Mouse (Mus musculus) urinary bladder, postnatal 14 days (tissue): Measurements from ENCODE around the gene Prmt7.
"Not testable (repeated sequence)": the region's sequence is repeated elsewhere in the genome, so short reads cannot be mapped to it uniquely, and the experiment has no call there.

Source experiments
- DNase-seq: peaks from one replicate; pipeline ENCODE4 v3.0.0; 2021; ENCODE audit warnings: low spot score

The Prmt7 gene

GRCm38 (mm10) chr8:106210821-106211345, at the start of gene Prmt7, which contains the start of gene Slc7a6os:
Gene Prmt7 (plus strand): TSS chr8:106210936.
Gene Slc7a6os (minus strand): TSS chr8:106210935.
- DNase-seq, result peak; percentile 97

GRCm38 (mm10) chr8:106163251-106163650, 47.5 kb upstream of the Prmt7 start:
- no peak for DNase-seq

GRCm38 (mm10) chr8:106165460-106165859, 45.3 kb upstream of the Prmt7 start:
- peak; percentile 80 for DNase-seq

DNA sequence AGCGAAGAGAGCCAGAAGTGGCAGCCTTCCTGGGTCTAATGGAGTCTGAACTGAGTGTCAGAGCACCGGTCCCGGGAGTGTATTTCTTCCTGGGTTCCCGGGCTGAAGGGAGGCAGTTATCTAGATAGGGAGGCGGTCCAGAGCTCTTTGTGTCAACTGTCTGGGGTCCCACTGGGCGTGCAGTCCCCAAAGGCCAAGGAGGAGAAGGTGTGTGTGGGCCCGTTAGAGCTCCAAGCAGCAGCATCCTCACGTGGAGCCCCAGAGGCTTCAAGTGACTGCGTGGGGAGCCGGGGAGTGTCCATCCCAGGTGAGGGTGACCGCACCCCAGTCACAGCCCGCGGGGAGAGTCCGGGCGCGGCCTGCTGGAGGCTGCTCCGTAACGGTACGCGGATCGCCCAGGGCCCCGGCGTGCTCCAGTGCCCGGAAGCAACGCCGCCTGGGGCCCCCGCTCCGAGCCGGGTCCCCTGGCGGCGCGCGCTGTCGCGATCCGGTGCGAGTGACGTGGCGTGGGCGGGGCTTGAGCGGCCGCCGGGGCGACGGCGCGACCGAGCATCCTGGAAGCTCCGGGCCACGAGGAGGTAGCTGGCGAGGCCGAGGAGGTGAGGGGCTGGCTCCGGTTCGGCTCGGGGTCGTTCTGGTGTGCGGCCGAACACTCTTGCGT, 42.2 kb upstream of the Prmt7 start, which contains the start of gene Slc7a6:
Gene Slc7a6 (plus strand): TSS at position 502 of the 661 bp plus-strand sequence.
- peak; percentile 88 for DNase-seq

DNA sequence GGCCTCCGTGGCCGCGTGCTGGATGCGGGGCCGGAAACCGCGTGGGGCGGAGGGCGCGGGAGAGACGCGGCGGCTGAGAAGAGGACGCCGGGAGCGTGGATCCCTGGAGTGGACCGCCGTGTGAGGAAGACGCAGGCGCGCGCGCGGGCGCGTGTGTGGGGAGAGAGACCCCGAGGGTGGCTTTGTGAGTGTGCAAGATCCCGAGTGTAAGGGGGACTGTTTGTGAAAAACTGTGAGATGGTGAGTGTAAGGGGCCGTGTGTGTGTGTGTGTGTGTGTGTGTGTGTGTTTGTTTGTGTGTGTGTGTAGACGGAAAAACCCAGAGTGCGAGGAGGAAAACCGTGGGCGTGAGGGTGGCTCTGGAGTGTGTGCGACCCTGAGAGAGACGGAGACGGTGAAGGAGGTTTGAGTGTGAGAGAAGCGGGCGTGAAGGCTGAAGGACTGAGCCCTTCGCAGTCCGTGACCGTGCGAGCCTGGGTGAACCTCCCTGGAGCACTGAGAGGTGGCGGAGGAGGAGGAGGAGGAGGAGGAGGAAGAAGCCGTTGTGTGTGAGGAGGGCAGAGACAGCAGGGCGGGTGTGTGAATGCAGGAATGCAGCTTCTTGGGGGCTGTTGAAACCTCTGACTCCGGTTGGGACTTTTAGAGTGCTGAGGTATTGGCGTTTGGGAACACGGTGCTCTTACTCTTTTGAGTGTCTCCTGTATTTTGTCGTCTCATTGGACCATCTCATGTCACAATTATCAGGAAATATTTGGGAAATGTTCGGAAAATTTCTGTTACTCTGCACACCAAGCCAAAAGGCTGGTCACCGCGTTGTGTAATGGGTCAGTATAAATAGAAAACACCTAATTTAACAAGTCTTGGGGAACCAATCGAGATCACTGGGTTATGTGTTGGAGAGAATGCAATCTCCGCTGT, 41.5 kb upstream of the Prmt7 start:
- DNase-seq, result peak; percentile 50

DNA sequence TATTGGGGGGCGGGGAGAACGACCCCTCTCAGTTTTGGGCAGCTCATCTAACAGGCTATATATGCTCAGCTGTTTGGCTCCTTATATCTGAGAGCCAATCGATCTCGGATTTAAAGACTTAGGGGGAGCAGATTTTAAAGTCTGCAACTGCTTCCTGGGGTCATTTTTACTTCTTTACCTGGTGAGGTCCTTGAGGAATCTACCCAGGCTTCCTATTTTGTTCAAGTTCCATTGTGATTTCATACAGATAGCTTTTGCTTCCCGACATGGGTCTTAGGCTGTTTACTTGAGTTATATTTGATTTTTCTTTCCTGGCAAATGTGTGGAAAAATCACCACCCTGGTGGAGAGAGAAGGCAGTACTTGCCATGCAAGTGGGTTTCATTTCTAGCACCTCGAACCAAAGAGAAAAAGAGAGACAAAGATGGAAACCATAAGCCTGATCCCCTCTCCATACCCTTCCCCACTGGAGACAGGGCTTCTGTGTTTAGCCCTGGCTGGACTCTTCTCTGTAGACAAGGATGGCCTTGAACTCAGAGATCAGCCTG, 40.7 kb upstream of the Prmt7 start:
- no peak for DNase-seq

DNA sequence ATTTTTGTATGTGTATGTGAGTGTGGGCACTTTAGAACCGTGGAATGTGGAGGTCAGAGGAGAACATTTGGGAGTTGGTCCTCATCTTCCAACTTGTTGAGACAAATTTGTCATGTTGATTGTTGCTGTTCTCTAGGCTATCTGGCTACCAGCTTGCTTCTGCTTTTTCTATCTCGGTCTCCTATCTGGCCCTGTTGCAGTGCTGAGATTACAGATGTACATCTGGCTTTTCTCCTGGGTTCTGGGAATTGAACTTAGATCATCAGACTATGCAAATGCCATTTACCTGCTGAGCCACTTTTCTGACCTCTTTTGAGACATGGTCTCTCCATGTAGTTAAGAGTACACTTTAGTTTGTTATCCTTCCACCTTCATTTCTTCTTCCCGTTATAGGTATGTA, 37.2 kb upstream of the Prmt7 start:
- DNase-seq, result no peak

- no peak for DNase-seq
Observed at GRCm38 (mm10) chr8:106176891-106177290, 33.8 kb upstream of the Prmt7 start.

GRCm38 (mm10) chr8:106177594-106177993, 33.1 kb upstream of the Prmt7 start:
- DNase-seq, result no peak

DNA sequence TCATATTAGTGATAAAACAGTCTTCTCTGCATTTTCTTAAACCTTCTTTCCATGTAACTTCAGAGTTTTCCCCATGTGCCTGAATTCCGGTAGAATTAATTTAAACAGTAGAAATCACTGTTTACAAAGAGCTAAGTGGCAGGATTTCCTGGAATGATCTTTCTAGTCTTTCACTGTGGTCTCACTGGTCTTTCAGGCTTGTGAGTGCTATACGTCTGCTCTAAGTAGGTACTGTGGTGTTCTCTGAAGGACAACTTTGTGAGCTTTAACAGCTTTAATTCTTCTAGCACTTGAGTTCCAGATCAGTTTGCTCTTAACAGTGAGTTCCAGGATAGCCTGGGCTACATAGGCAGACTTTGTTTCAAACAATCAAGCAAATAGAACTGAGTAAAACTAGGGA, 32.3 kb upstream of the Prmt7 start:
- no peak for DNase-seq

GRCm38 (mm10) chr8:106185628-106186270, 25.0 kb upstream of the Prmt7 start:
- peak; percentile 43 for DNase-seq

DNA sequence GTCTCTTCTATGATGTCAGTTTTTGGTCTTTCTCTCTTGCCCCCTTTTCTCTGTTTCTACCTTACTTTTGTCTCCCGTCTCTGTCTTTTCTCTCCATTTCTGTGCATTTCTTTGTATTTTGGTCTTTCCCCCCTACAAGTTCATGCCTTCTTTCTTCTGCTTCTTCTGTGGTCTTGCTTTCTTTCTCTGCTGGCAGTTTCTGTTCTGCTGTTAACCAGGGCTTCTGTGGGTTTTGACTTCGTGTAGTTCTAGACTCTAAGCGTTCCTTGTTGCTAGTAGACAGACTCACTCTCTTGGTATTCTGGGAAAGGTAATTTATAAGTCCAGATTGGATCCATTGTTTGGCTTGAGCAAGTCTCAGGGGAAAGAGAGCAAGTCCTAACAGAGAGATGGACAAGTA, 24.3 kb upstream of the Prmt7 start:
- no peak for DNase-seq

GRCm38 (mm10) chr8:106189162-106189561, 21.6 kb upstream of the Prmt7 start:
- no peak for DNase-seq

- peak; percentile 45 for DNase-seq
Observed at GRCm38 (mm10) chr8:106191639-106192038, 19.1 kb upstream of the Prmt7 start.

DNA sequence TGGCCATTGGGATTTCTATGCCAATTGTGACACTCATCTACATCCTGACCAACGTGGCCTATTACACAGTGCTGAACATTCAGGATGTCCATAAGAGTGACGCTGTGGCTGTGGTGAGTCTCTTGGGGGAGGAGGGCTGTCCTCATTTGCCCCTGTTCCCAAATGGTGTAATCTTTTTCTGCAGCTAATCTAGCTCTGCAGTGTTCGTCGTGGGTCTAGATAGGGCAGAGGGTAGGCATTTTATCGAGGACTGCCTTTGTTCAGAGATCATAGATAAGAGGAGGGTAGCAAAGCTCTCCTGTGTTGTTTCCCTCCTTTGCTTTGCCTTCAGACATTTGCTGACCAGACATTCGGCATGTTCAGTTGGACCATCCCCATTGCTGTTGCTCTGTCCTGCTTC, 17.6 kb upstream of the Prmt7 start:
- no peak for DNase-seq

GRCm38 (mm10) chr8:106194062-106194461, 16.7 kb upstream of the Prmt7 start:
- no peak for DNase-seq

GRCm38 (mm10) chr8:106198741-106199140, 12.0 kb upstream of the Prmt7 start:
- peak; percentile 41 for DNase-seq

DNA sequence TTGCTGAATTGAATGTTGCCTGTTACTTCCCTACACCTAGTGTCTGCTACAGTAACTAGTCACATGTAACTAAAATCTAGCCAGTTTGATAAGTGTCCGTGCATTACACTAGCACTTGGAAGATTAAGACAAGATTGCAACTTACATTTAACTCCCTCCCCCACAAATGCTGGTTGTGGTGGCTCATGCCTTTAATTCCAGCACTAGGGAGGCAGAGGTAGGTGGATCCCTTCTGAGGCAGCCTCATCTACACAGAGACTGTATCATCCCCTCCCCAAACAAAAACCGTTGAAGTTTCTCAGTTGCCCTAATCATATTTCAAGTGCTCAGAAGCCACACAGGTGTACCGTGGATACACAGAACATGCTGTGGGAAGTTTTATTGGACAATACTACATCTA, 11.1 kb upstream of the Prmt7 start:
- DNase-seq, result not testable (repeated sequence)

DNA sequence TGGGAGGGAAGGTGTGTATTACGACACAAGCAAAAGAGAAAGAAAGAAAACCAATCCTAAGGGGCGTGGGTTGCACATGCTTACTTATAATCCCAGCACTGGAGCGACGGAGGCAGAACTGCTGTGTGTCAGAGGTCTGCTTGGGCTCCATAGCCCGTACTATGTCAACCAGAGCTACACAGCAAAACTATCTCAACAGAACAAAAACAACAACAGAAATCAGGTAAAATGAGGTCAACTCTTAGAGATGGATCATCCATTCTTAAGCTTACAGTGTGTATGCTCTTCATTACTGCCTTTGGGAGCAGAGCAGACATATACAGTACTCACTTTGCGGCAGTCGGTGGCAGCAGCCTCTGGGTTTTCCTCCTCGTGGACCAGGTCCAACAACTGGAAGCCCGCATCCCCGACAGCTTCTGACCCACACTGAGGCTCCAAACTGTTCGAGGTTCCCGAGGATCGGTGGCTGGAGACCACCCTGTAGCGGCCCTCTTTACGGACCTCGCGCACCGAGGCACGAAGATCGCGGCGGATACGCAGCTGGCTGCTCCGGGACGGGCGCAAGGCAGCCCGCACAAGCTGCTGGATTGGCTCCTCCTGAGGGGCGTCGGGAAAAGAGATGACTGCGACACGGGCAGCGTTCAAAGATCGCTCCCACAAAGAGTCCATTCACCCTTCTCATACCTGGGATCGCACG, 553 bp upstream of the Prmt7 start:
- peak; percentile 38 for DNase-seq

- no peak for DNase-seq
Observed at GRCm38 (mm10) chr8:106211421-106211820, 685 bp downstream of the Prmt7 start.

- no peak for DNase-seq
Observed at GRCm38 (mm10) chr8:106213959-106214358, 3.2 kb downstream of the Prmt7 start.
